Mouse (Mus musculus) embryo, embryonic 10.5 days (tissue): ENCODE measurements around the gene Zfr.
"Not testable (repeated sequence)": the region's sequence is repeated elsewhere in the genome, so short reads cannot be mapped to it uniquely, and the experiment has no call there.

Experiments
- DNase-seq: peaks from one replicate; pipeline ENCODE4 v3.0.0-alpha.2; 2015; ENCODE audit warnings: low spot score

The Zfr gene

GRCm38 (mm10) chr15:12106430-12106829 lies 11.2 kb upstream of the Zfr start:
- no peak for DNase-seq

- no peak for DNase-seq
Measured at GRCm38 (mm10) chr15:12108200-12108599, 9.4 kb upstream of the Zfr start.

GRCm38 (mm10) chr15:12108922-12109321 lies 8.7 kb upstream of the Zfr start:
- DNase-seq: not testable (repeated sequence)

- no peak for DNase-seq
Measured at GRCm38 (mm10) chr15:12111232-12111631, 6.4 kb upstream of the Zfr start.

GRCm38 (mm10) chr15:12113411-12113810 lies 4.2 kb upstream of the Zfr start:
- DNase-seq: no peak

- DNase-seq: no peak
Measured at GRCm38 (mm10) chr15:12114546-12114945, 3.1 kb upstream of the Zfr start.

- no peak for DNase-seq
Measured at GRCm38 (mm10) chr15:12115722-12116230, 1.9 kb upstream of the Zfr start.

GRCm38 (mm10) chr15:12118093-12118431 lies 431 bp downstream of the Zfr start:
- DNase-seq: no peak

- peak; percentile 66 for DNase-seq
Measured at GRCm38 (mm10) chr15:12118432-12119128, 949 bp downstream of the Zfr start.

GRCm38 (mm10) chr15:12119129-12119466 lies 1.5 kb downstream of the Zfr start:
- no peak for DNase-seq

GRCm38 (mm10) chr15:12124913-12125312 lies 7.3 kb downstream of the Zfr start:
- no peak for DNase-seq

GRCm38 (mm10) chr15:12130871-12131270 lies 13.2 kb downstream of the Zfr start:
- DNase-seq: not testable (repeated sequence)

- no peak for DNase-seq
Measured at GRCm38 (mm10) chr15:12134546-12134945, 16.9 kb downstream of the Zfr start.

GRCm38 (mm10) chr15:12135368-12135767 lies 17.7 kb downstream of the Zfr start:
- no peak for DNase-seq

- DNase-seq: no peak
Measured at GRCm38 (mm10) chr15:12136371-12136770, 18.7 kb downstream of the Zfr start.

GRCm38 (mm10) chr15:12140985-12141729 lies 23.5 kb downstream of the Zfr start:
- DNase-seq: no peak

GRCm38 (mm10) chr15:12147423-12147822 lies 29.8 kb downstream of the Zfr start:
- no peak for DNase-seq

GRCm38 (mm10) chr15:12149501-12149900 lies 31.9 kb downstream of the Zfr start:
- no peak for DNase-seq

- DNase-seq: no peak
Measured at GRCm38 (mm10) chr15:12153747-12154146, 36.1 kb downstream of the Zfr start.

GRCm38 (mm10) chr15:12178126-12178525 lies 60.5 kb downstream of the Zfr start:
- no peak for DNase-seq

- DNase-seq: not testable (repeated sequence)
Measured at GRCm38 (mm10) chr15:12181181-12181805, 63.7 kb downstream of the Zfr start.

- DNase-seq: no peak
Measured at GRCm38 (mm10) chr15:12193880-12194816, 76.5 kb downstream of the Zfr start.
